Mouse (Mus musculus) bone marrow macrophage, adult 2 months (primary cell): ENCODE results near the gene Zswim9. TPM values are rescaled to one million over a fixed set of nuclear protein-coding genes. Genes with fewer than 3 reads are reported as not detected.
A peak's percentile ranks its signal among the peaks of the same experiment; 100 is the strongest.

Experiments
- H3K27ac ChIP-seq: 2 replicates; pipeline ENCODE4 v1.5.1; 2012; ENCODE audit warnings: low read depth, low read length; ENCODE audit not compliant: insufficient read depth
- H3K4me1 ChIP-seq: 2 replicates; pipeline ENCODE4 v1.6.1; 2012; ENCODE audit warnings: low read length; ENCODE audit not compliant: control insufficient read depth, insufficient read depth
- H3K4me3 ChIP-seq: 2 replicates; pipeline ENCODE4 v1.5.1; 2012; ENCODE audit warnings: mild to moderate bottlenecking, low read length, moderate library complexity; ENCODE audit not compliant: insufficient read depth
- CTCF ChIP-seq: IDR thresholded peaks from 2 replicates; pipeline ENCODE4 v1.5.1; 2012; ENCODE audit warnings: low read depth, mild to moderate bottlenecking, low read length, moderate library complexity
- POLR2A ChIP-seq: IDR thresholded peaks from 2 replicates; pipeline ENCODE4 v1.6.1; 2012; ENCODE audit warnings: mild to moderate bottlenecking, low read depth, low read length, borderline replicate concordance
- polyA plus RNA-seq: library from polyadenylated mRNA; stranded (reverse); fragments of >200 nt; gene quantifications from 2 replicates; pipeline ENCODE4 v1.2.4, GENCODE M21; 2012; ENCODE audit not compliant: missing spikeins, insufficient read depth, insufficient read length

Gene Zswim9
- polyA plus RNA-seq = 4.3 and 7.2 TPM in 2 replicates

- no peak for TF ChIP-seq POLR2A
- no peak for TF ChIP-seq CTCF
- Histone ChIP-seq H3K4me3 (peak within 1 kb of the TSS; percentile 80), H3K27ac (peak within 1 kb of the TSS; percentile 33), H3K4me1 (no peaks in the 10 kb centered on the region)
Measured at GRCm38 (mm10) chr7:13278308-13278891, at the start of gene Zswim9. Gene Zswim9 (minus strand): TSS chr7:13278721.

DNA sequence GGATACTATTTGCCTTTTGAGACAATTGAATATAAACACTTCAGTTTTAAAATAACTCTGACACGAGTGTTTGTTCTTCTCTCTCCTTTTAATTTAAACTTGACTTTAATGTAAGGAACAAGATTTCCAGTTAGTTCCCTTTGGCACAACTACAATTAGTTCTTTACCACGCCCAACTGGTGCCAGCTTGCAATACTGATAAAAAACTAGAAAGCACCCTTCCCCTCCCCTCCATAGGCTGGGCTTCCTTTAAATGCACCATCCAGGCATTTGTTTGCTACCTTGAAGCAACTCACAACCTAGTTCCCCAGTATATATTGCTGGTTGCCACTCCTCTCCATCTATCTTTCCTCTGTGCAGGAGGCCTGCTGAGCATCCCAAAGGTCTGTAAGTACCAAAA, 45.8 kb upstream of the Zswim9 start, which contains the start of gene Pla2g4c:
Gene Pla2g4c, plus strand, starts transcription at position 340 of the 400 bp plus-strand sequence.
- Histone ChIP-seq H3K4me3 (no peak within 1 kb of the TSS), H3K27ac (no peak within 1 kb of the TSS), H3K4me1 (no peaks in the 10 kb centered on the region)
- TF ChIP-seq POLR2A = no peak
- TF ChIP-seq CTCF = no peak

GRCm38 (mm10) chr7:13321424-13321823, 42.9 kb upstream of the Zswim9 start:
- Histone ChIP-seq H3K4me3 (no peak overlapping the region), H3K27ac (no peak overlapping the region), H3K4me1 (no peaks in the 10 kb centered on the region)
- TF ChIP-seq CTCF = no peak
- TF ChIP-seq POLR2A = no peak

DNA sequence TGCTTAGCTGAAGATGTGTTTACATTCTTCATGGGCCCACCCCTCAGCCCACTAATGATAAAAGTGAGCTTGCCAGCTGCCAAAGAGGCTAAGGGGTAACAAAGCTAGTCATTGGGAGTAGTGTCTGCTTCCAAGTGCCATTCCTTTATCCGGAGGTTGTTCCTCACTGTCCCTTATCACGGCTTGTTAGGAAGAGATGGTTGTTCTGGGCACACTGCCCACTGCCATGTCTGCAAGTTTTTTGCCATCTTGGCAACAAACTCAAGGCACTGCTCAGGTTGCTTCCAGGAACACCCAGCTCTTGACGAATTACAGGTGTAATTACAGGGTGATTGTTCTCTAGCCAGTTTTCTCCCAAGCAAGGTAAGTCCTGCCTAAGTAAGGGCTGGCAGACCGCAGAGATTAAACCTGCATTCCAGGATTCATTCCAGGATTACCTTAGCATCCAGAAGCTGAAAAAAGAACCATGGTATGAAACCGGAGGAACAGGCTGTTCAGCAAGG, 35.6 kb upstream of the Zswim9 start:
- no peaks in the 10 kb centered on the region for H3K4me1 ChIP-seq
- no peak for TF ChIP-seq POLR2A
- TF ChIP-seq CTCF = no peak
- H3K4me3 ChIP-seq = no peak overlapping the region
- no peak overlapping the region for H3K27ac ChIP-seq

GRCm38 (mm10) chr7:13311401-13311800, 32.9 kb upstream of the Zswim9 start:
- Histone ChIP-seq H3K4me1 (no peaks in the 10 kb centered on the region), H3K27ac (no peak overlapping the region), H3K4me3 (no peak overlapping the region)
- TF ChIP-seq POLR2A = no peak

- no peak for TF ChIP-seq CTCF
- TF ChIP-seq POLR2A = no peak
- Histone ChIP-seq H3K4me3 (no peak overlapping the region), H3K27ac (no peak overlapping the region), H3K4me1 (no peaks in the 10 kb centered on the region)
Measured at GRCm38 (mm10) chr7:13310493-13311199, 32.1 kb upstream of the Zswim9 start.

- Histone ChIP-seq H3K27ac (no peak overlapping the region), H3K4me3 (no peak overlapping the region), H3K4me1 (no peaks in the 10 kb centered on the region)
- no peak for TF ChIP-seq CTCF
- TF ChIP-seq POLR2A = no peak
Measured at GRCm38 (mm10) chr7:13309407-13309806, 30.9 kb upstream of the Zswim9 start.

DNA sequence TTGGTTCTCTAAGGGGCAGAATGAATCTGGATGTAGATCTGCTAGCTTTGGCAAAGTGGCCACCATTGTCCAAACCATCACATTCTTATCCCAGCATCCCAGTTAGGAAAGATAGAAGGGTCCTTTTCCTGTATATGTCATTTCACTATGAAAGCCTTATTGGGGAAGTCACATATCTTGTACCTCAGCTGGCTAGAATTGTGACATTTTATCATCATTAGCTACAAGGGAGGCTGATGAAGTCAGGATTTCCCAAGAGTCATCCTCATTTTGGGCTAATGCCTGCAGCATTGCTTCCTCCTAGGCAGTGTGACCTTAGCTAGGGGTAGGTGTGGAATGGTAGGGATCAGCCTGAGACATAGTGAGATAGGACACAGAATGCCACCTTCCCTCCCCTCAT, 24.9 kb upstream of the Zswim9 start:
- Histone ChIP-seq H3K27ac (no peak overlapping the region), H3K4me1 (peaks cover 12% of the 10 kb centered on the region), H3K4me3 (no peak overlapping the region)
- TF ChIP-seq POLR2A = no peak

DNA sequence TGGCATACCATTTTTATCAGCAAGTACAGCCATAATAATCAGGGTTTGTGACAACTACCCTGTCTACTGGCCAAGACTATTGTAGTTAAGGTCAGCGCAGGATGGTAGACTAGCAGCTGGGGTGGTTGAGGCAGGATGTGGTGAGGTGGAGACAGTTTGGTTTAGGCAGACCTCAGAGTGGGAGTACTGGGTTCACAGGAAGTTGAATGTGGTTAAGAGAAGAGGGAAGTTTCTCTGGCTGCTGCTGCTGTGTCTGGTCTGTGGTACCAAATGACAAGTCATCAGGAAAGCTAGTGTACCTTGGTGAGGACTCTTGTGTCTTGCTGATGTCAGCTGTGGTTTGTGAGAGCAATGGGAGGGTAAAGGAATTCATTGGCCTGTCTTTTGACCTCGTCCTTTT, 24.3 kb upstream of the Zswim9 start:
- Histone ChIP-seq H3K27ac (no peak overlapping the region), H3K4me3 (no peak overlapping the region), H3K4me1 (peaks cover 12% of the 10 kb centered on the region)
- no peak for TF ChIP-seq CTCF
- TF ChIP-seq POLR2A = no peak

- no peak for TF ChIP-seq POLR2A
- no peak for TF ChIP-seq CTCF
- no peak overlapping the region for H3K27ac ChIP-seq
- H3K4me3 ChIP-seq = no peak overlapping the region
- H3K4me1 ChIP-seq = peaks cover 12% of the 10 kb centered on the region
Measured at GRCm38 (mm10) chr7:13301643-13302042, 23.1 kb upstream of the Zswim9 start.
